Mouse (Mus musculus) heart, postnatal 25 days (tissue): ENCODE results near the gene Ppp2r5c. TPM values are rescaled to one million over a fixed set of nuclear protein-coding genes. Genes with fewer than 3 reads are reported as not detected.
A peak's percentile ranks its signal among the peaks of the same experiment; 100 is the strongest.

Experiments used
- DNase-seq: peaks from one replicate; pipeline ENCODE4 v3.0.0; 2022; ENCODE audit warnings: low spot score
- intact Hi-C: fragments of 180-260 bp; cut with DNase I; formaldehyde crosslinking; loops from one replicate; pipeline ENCODE4 v1.15.1; 2025
- total RNA-seq, 2 experiments: library from RNA; stranded (reverse); gene quantifications; 2 replicates each; pipeline ENCODE4 v1.2.3; 2021

Ppp2r5c gene
- total RNA-seq, 2 experiments from 2014 or later: 90.4 to 91.5 TPM

DNA sequence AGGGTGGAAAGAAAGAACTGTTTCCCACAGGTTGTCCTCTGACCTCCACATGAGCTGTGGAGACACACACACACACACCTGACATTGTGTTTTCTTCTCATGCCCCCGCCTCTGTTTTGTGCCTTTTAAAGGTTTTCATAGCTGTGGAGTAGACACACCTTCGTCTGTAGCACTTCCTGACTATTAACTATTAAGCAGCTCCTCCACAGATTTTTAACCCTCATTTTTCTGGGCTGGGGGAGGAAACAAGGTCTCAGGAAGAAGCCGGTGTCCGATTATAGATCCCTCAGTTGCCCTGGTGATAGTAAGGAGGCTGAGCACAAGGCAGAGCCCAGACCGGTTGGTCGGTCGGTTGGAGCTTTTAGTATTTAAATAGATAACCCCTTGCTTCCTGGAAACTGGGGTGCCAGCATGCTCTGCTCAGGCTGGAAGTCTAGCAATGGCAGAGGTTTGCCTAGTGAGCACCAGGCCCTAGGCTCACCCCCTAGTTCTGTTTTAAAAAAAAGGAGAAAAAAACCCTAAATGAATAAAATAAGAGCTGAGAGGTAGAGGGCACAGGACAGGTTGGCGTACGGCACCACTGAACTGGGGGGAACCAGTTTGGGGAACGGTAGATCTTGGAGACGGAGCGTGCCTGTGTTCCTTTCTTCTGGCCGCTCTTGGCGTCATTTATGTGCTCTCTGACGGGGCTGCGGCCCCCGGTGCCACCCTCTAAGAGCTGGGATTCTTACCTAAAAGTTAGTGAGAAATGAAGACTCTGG is 38.1 kb downstream of the Ppp2r5c start:
- intact Hi-C loops: loop anchor here (5.0 kb wide), 1 partner anchor 57 kb away; no protein-coding TSS in a partner anchor

DNA sequence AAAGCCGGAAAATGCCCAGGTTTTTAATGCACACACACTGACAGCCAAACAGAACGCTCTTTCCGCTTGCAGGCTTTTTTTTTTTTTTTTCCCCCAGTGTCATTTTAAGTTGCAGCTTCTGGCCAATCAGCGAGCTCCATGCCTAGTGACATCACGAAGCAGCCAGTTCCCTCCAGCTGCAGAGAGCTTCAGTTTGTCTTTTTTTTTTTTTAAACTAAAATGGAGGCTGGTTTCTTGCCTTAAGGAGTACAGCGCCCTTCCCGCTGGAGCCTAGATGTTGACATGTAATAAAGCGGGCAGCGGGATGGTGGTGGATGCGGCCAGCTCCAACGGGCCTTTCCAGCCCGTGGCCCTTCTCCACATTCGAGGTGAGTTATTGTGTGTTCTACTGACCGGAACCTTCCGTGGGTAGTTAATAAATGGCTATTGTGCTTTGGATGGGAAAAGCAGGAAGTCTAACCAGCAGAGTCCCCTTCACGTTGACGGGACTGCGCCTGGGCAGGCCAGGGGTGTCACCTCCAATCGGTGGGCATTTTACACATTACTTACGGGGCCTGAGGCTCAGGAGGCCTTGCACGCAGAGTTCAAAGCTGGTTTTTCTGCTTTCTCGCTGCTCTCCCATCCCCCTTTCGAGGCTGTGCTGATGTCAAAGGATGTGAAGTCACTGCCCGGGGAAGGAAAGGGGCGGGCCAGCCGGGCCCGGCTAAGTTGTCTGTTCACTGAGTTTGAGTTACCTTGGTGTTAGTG is 38.8 kb downstream of the Ppp2r5c start:
- intact Hi-C loops: loop anchor here (5.0 kb wide), 1 partner anchor 57 kb away; no protein-coding TSS in a partner anchor
- peak; percentile 77 for DNase-seq

More for the DNA sequence above, 38.1 kb downstream of the Ppp2r5c start:
- no peak for DNase-seq

DNA sequence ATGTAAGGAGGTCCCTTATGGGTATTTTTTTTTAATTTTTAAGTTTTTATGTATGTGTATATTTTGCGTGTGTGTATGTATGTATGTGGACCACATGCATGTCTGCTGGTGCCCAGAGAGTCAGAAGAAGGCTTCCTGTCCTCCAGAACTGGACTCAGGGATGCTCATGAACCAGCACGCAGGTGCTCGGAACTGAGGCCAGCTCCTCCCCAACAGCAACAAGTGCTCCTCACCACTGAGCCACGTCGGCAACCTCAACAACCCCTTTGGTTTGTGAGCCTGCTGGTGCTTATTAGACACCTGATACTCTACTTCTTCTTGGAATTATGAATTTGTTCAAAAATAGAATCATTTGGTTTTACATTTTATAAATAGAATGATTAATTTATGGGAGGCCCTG is 39.9 kb downstream of the Ppp2r5c start:
- intact Hi-C loops: loop anchor here (5.0 kb wide), 1 partner anchor 55 kb away; no protein-coding TSS in a partner anchor

DNA sequence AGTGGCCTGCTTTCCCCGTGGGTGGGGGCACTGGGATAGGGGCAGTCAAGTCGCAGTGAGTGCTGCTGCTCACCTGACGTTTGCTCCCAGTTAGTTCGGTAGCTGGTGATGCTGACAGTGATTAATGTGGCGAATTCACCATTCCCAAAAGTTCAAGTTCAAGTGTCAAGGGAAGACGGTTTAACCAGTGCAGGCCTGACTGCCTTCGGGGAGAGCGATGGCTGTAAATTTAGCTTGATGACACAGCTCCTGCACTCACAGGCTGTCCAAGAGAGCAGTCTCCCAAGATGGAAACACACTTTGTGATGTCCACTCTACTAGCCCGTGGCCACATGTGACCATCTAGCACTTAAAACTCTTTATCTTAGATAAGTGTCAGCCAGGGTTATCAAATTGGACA is 41.1 kb downstream of the Ppp2r5c start:
- intact Hi-C loops: loop anchor here (1.0 to 5.0 kb wide), 2 partner anchors 12 to 54 kb away; no protein-coding TSS in a partner anchor
- DNase-seq: no peak

More for the DNA sequence above, 39.9 kb downstream of the Ppp2r5c start:
- no peak for DNase-seq

DNA sequence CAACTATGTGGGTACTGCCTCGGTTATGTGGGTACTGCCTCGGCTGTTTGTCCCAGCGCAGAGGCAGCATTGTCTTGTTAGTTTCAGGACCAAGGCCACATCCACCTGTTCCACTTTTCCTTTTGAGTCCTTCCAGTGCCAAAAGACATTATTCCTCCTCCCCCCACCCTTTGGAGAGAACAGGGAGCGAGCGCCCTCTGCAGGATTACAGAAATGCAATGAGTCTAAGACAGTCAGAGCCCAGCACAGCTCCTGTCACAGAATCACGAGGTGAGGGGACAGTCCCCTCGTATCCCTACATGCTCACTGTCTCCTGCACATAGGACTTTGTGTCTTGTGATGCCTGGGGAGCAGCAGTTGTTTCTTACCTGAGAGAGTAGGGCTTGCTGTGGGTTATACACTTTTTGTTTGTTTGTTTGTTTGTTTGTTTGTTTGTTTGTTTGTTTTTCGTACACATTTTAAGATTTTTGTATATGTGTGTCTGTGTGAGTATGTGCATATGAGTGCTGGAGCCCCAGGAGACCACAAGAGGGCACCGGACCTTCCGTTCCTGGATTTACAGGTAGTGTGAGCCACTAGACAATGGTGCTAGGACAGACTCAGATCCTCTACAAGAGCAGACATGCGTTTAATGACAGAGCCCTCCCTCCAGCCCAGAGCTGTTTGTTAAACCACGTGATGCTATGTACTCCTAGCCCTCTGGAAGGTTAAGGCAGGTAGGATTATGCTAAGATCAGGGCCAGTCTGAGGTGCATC is 43.2 kb downstream of the Ppp2r5c start:
- no peak for DNase-seq
- intact Hi-C loops: loop anchor here (5.0 kb wide), 1 partner anchor 52 kb away; no protein-coding TSS in a partner anchor

DNA sequence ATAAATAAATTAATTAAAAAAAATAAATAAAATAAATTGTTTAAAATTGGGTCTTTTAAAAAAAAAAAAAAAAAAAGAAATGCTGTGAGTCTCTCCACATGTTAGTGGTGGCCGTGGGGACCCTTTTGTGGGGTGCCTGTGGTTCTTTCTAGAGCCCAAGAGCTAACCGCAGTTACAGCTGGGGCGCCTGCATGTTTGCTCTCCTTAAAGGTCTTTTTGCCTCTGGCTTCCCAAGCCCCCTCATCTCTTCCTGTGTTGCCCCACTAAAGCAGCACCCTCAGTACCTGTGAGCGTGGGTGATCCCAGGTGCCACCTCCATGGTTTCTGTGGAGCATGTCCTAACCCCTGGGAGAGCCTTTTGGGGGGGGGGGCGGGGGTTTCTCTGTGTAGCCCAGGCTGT is 45.5 kb downstream of the Ppp2r5c start:
- intact Hi-C loops: no loop called here
- no peak for DNase-seq

DNA sequence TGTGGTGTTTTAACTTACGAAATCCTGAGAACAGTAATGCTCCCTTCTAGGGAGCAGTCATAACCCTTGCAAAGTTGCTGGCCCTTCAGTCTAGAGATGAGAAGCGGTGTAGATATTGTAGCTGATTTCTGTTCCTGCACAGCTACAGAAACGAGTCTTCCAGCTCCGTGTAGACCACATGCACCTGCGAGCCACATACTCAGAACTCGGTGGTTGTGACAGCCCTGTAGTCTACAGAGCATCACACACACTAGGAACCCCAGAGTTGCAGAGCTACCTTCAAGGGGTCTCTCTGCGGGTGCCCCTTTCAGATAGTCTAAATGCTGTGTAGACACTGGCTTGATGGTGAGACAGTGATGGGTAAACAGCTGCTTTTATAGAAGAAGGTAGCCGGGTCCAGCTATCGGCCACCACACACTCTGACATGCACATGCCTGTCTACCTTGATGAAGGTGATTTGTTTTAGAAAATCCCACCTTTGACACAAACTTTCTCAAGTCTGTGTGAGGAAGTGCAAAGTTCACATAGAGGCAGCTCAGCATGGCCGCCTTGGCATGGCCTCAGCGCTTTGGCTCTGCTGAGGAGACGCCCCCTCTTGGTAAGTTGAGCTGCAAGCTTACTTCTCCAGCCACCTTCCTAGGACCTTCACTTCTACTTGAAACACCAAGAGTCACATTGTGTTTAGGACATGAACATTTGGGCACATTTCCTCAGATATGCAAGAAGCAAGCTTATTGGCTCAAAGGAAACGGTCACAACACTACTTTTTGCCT is 46.9 kb downstream of the Ppp2r5c start:
- intact Hi-C loops: no loop called here
- DNase-seq: no peak

DNA sequence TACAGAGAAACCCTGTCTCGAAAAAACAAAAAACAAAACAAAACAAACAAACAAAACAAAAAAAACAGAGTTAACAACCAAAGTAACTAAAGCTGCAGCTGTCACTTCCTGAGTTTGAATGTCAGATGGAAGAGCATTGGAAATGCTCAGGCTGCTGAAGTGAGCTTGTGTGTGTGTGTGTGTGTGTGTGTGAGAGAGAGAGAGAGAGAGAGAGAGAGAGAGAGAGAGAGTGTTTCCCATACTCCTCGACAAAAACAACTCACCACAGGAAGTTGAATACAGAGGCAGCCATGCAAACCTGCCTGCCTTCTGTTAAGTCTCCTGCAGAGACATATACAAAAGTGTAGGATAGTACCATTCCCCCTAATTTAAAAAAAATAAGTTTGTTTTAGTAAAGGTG is 47.9 kb downstream of the Ppp2r5c start:
- no peak for DNase-seq
- intact Hi-C loops: no loop called here

DNA sequence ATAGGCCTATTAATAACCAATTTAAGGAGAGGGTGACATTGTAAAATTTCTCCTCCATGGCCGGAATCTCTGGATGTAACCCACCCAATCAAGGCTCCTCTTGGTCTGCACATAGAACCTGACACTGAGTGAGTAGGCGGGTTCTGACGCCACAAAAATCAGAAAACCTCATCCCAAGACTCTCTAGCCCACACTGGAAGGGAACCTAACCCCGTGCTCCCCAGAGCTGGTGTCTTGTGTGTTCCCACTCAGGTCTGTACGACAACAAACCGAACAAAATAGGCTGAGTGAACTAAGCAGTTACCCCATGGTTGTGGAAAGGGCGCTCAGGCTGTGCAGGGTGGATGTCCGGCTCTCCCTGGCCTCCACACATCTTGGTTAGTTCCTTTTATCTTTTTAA is 48.3 kb downstream of the Ppp2r5c start:
- intact Hi-C loops: no loop called here
- no peak for DNase-seq

DNA sequence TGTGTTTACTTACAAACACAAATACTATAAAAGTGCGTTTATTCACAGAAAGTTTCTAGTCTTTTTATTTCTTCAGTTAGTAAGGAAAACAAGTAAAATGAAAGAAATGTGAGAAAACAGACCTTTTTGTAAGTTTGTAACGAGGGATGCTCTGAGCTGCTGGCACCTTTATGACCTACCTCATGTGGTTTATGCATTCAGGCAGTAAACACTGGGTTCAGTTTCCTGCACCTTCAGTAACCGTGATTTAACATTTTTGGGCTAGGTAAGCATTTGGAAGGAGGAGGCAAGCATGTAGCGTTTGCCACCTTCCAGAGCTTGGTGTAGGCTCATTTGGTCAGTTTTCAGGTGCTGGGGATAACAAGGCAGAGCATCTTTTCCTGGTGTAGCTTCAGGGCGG is 49.1 kb downstream of the Ppp2r5c start:
- intact Hi-C loops: no loop called here

DNA sequence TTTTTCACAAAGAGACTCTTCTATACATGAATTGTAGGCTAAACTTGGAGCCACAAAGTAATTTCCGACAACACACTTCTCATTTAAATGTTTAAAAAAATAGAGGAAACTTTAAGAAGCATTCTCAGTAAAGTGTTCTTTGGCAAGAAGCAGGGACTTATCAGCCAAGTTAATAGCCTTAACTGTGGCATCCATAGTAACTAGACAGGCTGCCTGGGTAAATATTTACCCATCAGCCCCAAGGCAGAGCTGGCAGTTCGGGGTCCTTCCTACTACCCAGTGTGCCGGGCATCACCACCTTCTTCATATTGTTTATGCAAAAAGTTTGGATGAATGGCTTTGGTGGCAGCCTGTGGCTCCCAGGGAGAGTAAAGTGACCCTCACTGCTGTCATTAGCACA is 50.1 kb downstream of the Ppp2r5c start:
- intact Hi-C loops: no loop called here
- no peak for DNase-seq

More for the DNA sequence above, 49.1 kb downstream of the Ppp2r5c start:
- no peak for DNase-seq

DNA sequence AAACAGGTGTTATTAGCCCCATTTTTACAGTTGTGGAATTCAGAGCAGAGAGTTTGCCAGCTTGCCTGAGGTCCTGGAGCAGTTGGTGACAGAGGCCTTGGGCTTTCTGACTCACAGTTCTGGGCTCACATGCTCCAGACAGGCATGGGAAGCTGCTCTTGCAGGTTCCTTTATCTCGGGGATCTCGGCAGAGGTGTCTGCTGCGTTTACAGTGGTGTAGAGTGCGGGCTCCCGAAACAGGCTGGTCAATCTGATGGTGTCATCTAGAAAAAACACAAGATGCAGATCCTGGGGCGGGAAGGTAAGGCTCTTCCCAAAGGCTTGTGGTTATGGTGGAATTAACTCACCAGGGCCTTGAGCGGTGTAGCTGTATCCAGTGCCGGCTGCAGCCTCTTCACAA is 50.6 kb downstream of the Ppp2r5c start:
- intact Hi-C loops: no loop called here
- DNase-seq: no peak

DNA sequence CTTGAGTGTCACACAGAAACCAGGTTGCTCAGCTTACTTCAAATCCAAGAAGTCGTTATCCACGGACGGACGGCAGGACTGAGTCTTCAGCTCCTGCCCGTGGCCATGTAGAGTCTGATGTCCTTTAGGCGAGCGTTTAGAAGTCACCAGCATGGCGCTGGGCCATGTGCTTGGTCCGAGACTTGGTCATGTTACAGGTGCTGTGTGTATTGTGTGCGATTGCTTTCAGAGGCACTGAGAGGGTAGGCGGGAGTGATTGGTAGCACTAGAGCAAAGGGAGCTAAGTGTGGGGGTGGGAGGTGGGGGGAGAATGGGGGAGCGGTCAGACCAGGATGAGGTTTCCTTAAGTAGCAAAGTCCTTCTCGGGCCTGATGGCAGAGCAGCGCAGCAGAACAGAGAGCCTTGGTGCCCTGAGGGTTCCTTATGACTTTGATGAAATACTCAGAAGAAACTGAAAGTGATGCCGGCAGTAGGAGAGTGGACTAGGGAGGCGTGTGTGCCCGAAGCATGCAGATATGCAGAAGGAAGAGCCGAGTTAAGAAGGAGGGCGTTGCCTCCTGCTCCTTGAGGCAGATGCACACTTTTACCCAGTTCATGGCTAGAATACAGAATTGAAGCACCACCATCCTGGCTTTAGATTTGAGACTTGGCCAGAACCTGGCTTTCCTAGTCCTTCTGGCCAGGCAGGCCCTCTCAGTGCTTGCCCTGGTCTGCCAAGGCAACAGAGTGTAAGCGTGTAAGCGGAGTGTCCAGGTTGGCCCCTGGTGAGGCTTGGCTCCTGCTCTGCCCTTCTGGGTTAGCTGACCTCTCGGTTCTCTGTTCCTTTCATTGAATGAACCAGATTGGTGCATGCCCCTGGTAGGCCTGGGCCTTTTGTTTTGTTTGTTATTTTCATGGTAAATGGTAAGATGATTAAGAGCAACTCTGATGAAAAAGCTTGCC is 51.6 kb downstream of the Ppp2r5c start:
- intact Hi-C loops: no loop called here
- no peak for DNase-seq

DNA sequence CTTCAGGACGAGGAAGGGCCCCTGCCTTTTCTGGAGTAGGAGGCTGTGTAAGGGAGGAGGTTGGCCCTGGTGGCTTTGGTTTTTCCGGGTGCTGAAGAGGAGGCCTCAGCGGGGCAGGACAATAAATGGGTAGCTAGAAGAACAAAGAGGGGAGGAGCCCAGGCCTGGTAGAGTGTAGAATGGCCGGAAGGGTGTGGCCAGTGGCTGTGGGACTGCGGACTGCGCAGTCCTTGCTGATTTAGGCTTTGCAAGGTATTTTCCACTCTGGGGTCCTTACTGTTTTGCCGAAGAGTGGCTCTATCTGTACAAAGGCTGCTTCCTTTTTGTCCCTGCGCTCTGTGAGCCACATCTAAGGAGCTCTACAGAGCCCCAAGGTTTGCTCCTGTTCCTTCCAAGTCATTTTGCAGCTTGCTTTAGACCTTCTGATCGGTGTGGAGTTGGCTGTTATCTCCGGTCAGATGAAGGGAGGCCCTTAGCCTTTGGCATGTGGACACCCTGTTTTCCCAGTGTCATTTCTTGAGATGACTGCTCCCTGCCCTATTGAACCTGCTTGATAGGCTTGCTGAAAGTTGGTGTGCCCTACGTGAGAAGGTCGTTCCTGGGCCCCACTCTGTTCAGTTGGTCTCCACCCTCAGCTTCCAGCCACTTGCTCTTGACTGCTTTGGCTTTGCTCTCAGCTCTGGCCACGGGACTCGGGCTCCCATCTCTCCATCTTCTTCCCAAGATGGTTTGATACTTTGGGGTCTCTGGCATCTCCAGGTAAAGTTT is 52.5 kb downstream of the Ppp2r5c start:
- intact Hi-C loops: no loop called here

DNA sequence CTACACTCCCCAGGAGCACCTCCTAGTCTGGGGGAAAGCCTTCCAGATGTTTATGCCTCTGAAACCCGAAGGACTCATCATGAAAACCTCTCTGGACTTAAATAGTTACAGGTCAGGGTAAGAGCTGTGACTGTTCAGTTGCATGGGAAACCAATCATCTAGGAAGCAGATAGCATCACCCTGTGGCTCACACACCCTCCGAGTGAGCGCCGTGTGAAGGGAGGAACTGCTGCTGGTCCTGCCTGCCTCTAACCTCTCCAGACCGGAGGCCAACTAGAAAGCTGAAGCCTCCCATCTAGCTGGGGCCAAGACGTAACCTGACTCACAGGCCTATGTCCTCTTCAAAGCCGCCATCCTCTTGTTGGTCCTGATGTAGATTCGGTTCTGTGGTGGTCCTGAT is 53.2 kb downstream of the Ppp2r5c start:
- intact Hi-C loops: loop anchor here (1.0 kb wide), 1 partner anchor 12 kb away; no protein-coding TSS in a partner anchor
- no peak for DNase-seq

More for the DNA sequence above, 52.5 kb downstream of the Ppp2r5c start:
- DNase-seq: peak; percentile 60

DNA sequence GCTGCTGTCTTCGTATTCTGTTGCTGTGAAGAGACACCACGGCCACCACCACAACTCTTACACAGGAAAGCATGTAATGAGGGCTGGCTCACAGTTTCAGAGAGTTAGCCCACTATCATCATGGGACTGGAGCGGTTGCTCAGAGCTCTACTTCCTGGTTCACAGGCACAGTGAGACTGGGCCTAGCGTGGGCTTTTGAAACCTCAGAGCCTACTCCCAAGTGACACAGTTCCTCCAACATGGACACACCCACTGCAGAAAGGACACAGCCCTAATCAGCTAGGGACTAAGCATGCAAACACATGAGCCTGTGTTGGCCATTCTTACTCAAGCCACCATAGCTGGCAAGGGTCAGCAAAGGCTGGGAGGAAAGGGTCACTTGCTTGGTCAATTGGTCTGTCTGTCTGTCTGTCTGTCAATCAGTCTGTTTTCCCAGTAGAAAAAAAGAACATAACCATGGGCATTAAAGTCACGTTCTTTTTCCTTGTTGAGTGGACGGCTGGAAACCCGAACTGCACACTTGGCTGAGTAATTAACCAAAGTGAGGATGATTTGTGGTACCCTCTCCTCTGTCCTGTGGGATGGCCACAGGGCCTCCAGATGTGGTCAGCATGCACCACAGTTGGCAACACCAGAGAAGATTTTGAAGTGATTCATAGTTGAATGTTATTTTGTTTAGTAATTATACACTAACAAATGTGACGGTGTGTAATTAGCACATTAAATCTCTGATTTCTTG is 56.7 kb downstream of the Ppp2r5c start:
- intact Hi-C loops: no loop called here
- peak; percentile 47 for DNase-seq

DNA sequence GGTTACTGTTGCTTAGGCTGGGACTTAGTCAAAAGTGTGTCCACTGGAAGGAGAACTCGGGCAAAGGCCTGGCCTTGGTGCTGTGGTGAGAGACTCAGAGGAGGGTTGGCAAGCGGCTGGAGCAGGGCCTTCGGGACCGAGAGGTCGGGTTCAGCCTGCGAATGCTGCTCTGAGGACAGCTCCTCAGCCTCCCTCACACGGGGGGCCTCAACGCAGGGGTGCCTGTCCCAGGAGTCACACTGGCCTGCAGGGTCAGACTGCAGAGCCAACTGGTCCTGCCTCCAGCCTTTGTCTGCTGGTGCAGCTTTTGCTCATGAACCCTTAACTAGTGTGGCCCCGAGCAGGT is 57.2 kb downstream of the Ppp2r5c start:
- no peak for DNase-seq
- intact Hi-C loops: no loop called here
